Mouse (Mus musculus) embryonic fibroblast, embryonic 13.5 days (primary cell): Measurements from ENCODE around the gene Mad2l2.

ENCODE experiments used
- CTCF ChIP-seq: IDR thresholded peaks from 2 replicates; pipeline ENCODE4 v1.5.1; 2011; ENCODE audit warnings: mild to moderate bottlenecking, control low read depth, low read length, moderate library complexity, borderline replicate concordance; ENCODE audit not compliant: insufficient read depth
- POLR2A ChIP-seq: IDR thresholded peaks from 2 replicates; pipeline ENCODE4 v1.6.1; 2011; ENCODE audit warnings: low read depth, mild to moderate bottlenecking, control low read depth, low read length, moderate library complexity

GRCm38 (mm10) chr4:148115467-148115866 lies 14.7 kb upstream of the Mad2l2 start:
- TF ChIP-seq CTCF (0 out of 2 replicates have a peak, but pooled peaks have one; percentile 11), POLR2A (no peak)
